Mouse (Mus musculus) embryonic stem cell, embryonic (primary cell): Measurements from ENCODE around the gene Ahcyl1.
"Not testable (repeated sequence)": the region's sequence is repeated elsewhere in the genome, so short reads cannot be mapped to it uniquely, and the experiment has no call there.

Experiments
- CTCF ChIA-PET, 4 experiments: fragments of 300-600 bp in 2 of 4; fragments of 350-600 bp in 2 of 4; sonication (Branson Sonifier 250); formaldehyde crosslinking; loops; one replicate each; lab custom pipeline; 2022; ENCODE audit warnings: inconsistent platforms in 2 of 4; lab: Charles Lee
- POLR2A ChIA-PET, 4 experiments: fragments of 300-600 bp in 2 of 4; fragments of 350-600 bp in 2 of 4; sonication (Branson Sonifier 250); formaldehyde crosslinking; loops; one replicate each; lab custom pipeline; 2022; ENCODE audit warnings: antibody characterized with exemption in 4 of 4, inconsistent platforms in 1 of 4; lab: Charles Lee

The Ahcyl1 gene

DNA sequence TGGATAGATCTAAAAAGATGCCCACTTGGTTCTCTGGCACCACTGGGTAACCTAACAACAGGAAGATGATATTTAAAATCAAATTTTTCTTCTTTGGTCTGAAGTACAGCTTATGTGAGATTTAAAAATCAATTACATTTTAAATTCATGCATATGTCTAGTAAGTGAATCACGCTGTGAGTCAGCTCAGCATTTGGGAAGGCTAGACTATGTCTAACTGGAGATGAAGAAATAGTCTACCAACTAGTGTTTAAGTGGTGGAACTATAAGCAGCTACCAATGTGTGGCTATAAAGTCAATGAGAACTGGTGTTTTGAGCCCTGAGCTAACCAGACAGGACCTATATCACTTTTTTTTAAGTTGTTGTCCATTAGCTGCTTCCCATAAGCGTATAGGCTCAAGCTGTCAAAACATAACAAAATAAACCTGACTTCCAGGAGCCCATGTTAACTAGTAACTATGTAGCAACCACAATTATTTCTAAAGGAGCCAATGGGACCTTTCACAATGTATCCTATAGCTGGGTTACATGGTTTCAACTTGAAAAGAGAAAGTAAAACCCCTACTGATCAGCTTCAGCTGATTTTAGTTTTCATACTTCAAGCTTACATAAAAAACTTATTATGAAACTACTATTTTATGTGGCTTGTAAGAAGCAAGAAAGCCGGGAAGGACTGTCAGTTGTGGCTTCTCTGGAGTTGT lies 9.9 kb downstream of the Ahcyl1 start:
- ChIA-PET POLR2A (interaction anchor here in 3 of 4 experiments (0.6 to 3.3 kb wide), 6 partner anchors 9 to 390 kb away, joined by 3 to 19 read pairs (median 3); partner anchors contain the start of gene Ahcyl1 (in 2 of the 3)), CTCF (interaction anchor here in 1 of 4 experiments (0.5 to 1.4 kb wide), 3 partner anchors 14 to 329 kb away, joined by 3 read pairs; no protein-coding TSS in a partner anchor)

DNA sequence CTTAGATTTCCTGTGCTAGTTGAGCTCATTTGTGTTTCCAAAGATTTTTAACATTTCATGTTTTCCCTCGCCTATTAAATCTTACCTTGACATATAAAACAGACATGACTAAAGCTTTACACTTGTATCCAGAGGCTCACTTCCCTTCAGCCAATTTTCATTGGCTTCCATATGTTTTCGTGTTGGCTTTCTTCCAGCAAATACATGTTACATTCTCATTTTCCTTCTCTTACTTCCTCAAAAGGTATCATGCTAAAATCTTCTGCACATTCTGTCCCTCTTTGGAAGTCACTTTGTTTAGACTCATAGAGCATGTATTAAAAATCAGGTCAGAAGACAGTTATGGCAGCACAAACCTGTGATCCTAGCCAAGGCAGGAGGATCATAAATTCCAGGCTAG lies 10.7 kb downstream of the Ahcyl1 start:
- CTCF ChIA-PET = interaction anchor here in 1 of 4 experiments (0.5 to 1.4 kb wide), 2 partner anchors 182 to 329 kb away, joined by 3 read pairs; no protein-coding TSS in a partner anchor
- POLR2A ChIA-PET = interaction anchor here in 3 of 4 experiments (1.0 to 3.3 kb wide), 5 partner anchors 10 to 757 kb away, joined by 3 to 19 read pairs (median 5); partner anchors contain the start of gene Ahcyl1 (in 2 of the 3)

DNA sequence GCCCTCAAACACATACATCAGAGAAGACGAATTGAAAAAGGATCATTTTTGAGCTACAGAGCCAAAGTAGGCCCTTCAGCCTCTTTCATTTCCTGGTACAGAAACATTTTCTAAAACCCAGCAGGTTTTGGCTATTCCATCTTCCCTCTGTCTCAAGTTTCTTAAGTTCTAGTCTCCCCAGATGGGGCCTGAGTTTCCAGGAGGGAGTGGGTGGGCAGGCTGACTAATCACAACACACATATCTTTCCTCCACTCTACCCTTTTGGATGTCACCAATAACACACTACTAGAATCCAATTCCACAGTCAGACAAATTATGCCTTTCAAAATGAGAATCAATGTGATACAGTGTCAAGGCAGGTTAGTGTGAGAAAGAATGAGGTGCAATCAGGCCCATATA lies 12.8 kb downstream of the Ahcyl1 start:
- ChIA-PET CTCF (no interaction called here), POLR2A (interaction anchor here in 1 of 4 experiments (1.8 kb wide), 1 partner anchor 12 kb away, joined by 6 read pairs; no protein-coding TSS in a partner anchor)

DNA sequence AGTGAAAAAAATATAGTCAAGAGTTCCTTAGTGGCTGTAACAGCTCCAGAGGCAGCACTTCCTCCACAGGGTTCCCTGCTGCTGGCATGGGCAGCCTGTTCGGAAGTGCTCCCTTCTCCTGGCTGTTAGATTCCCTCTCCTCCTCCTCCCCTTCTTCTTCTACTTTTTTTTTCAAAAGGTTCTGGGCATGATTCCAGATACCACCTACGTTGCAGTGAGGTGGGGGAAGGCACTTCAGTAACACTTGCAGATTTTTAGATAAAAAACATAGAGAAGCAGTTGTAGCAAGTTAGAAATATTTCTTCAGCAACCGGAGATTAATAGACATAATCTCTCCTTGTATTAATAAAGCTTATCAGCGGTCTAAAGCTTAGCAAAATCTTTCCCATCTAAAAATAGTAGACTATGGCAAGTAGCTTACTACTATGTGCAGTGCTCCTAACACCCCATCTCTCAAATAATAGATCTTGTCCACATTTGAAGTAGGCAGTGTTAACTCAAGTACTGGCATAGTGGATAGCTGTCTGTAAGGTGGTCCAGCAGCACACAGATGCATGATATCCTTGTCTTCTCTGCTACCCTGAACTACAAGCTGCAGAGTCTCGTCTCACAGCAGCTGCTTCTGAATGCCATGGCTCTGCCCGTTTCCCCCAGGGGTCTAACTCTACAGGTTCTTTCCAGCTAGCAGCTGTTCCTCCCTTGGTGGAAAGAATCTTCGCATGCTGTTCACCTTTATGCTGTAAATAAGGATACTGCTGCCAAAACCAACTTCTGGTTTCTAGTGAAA lies 15.4 kb downstream of the Ahcyl1 start:
- CTCF ChIA-PET = interaction anchor here in 3 of 4 experiments (0.6 to 1.7 kb wide), 3 partner anchors 86 to 186 kb away, joined by 3 to 8 read pairs (median 4); partner anchors contain the start of gene Alx3 (in 1 of the 3)
- POLR2A ChIA-PET = interaction anchor here in 2 of 4 experiments (0.8 to 2.1 kb wide), 7 partner anchors 8 to 183 kb away, joined by 3 to 12 read pairs (median 3); partner anchors contain the start of gene Ahcyl1 (in 1 of the 2)

DNA sequence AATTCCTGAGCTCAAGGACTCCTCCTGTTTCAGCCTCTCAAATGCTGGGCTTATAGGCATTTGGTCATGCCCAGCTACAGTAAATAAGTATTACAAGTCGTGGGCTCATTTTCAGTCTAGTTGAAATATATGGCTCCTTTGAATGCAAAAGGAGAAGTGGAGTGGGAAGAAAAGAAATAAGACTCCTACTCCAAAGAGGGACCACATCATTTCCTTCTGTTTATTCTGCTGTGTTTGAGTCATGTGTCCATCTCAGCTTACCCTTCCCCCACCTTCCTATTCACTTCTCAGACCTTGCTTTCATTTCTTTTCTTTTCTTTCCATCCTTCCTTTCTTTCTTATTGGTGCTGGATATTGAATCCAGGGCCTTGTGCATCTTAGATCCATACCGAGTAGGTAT lies 24.9 kb downstream of the Ahcyl1 start:
- ChIA-PET CTCF (no interaction called here), POLR2A (interaction anchor here in 1 of 4 experiments (0.5 kb wide), 1 partner anchor 214 kb away, joined by 4 read pairs; no protein-coding TSS in a partner anchor)

DNA sequence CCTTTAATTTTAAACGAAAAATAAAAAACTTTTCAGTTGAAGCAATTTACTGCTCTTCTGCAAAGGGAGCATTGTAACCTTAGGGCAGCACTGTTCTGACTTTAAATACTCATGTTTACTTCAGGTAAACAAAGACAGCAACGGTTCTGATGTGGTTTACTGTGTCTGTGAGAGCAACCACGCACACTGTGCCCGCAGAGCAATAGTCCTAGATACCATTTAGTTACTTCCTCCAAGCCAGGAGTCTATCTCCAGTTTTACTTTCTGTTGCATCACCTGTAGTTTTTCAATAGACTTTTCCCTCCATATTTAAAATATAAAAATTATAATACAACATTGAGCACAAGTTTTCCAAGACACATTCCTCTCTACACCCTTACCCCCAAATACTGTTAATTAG lies 25.9 kb downstream of the Ahcyl1 start:
- POLR2A ChIA-PET = no interaction called here
- CTCF ChIA-PET = interaction anchor here in 1 of 4 experiments (0.6 kb wide), 1 partner anchor 13 kb away, joined by 3 read pairs; no protein-coding TSS in a partner anchor

DNA sequence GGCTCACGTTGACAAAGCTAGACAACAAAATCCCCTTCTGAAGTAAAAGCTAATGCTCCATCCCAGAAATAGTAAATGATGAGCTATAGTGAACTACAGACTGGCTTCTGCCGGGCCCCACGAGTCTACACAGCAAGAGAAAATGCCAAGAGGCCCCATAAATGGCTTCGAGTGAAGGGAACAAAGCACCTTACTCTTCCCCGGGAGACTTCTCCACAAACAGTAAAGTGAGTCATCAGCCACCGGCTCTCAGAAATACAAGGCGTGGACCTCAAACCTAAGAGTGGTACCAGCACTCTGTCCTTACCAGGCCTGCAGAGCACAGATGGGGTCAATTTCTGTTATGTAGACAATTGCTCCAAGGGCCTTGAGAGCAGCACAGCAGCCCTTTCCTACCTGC lies 27.6 kb downstream of the Ahcyl1 start:
- CTCF ChIA-PET = interaction anchor here in 1 of 4 experiments (1.5 kb wide), 1 partner anchor 198 kb away, joined by 4 read pairs; no protein-coding TSS in a partner anchor
- POLR2A ChIA-PET = no interaction called here

DNA sequence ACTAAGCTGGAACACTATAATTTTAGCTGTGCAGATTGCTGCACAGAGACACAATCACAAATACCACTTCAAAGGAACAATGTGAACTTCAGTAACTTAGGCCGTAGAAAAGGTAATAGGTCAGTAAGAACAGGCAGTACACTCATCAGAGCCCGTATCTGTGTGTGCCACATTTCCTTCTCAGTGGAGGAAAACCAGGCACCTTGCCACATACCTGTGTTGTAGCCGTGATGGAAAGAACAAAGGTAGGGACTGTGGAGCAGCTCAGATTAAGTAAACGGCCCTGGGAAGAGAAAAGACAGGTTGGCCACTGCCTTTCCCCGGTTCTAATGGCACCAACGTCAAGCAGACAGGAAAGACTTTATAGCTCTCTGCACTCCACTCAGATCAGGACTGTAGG lies 28.9 kb downstream of the Ahcyl1 start:
- ChIA-PET POLR2A (interaction anchor here in 2 of 4 experiments (0.8 to 1.1 kb wide), 3 partner anchors 9 to 88 kb away, joined by 3 read pairs; no protein-coding TSS in a partner anchor), CTCF (interaction anchor here in 2 of 4 experiments (0.5 to 1.5 kb wide), 2 partner anchors 29 to 200 kb away, joined by 3 to 4 read pairs; no protein-coding TSS in a partner anchor)

DNA sequence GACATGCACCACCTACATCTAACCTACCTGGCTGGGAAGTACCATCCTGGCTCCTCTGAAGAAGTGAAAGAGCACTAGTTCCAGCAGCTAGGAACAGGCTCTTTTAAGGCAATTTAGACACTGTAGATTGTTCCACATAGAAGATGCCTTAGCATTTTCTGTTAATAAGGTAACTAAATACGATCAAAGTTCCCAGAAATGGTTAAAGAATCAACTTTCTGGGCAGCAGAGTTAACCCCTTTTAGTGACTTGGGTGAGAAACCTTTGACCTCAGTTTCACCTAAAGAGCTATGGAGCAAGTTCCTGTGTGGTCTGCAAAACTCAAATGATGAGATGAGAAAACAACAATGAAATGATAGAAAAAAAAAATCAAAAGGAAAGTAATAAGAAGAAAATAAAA lies 31.7 kb downstream of the Ahcyl1 start:
- POLR2A ChIA-PET = interaction anchor here in 2 of 4 experiments (0.5 to 2.7 kb wide), 2 partner anchors 31 to 1932 kb away, joined by 6 to 7 read pairs; partner anchors contain the start of gene Ahcyl1 (in 1 of the 2)
- CTCF ChIA-PET = no interaction called here

DNA sequence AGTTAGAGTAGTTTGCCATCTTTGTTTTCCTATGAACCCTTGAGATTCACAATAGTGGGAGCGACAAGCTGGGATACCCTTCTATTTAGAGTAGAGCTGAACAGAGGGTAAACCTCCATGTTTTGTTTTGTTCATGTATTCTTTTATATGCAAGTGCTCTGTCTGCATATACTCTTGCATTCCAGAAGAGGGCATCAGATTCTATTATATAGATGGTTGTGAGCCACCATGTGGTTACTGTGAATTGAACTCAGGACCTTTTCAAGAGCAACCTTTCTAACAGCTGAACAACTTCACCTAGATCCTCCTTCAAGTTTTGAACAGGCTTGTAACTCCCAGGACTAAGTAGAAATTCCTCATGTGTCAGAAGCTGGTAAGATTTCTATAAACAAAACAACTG lies 37.4 kb downstream of the Ahcyl1 start:
- ChIA-PET POLR2A (interaction anchor here in 3 of 4 experiments (0.5 to 1.6 kb wide), 4 partner anchors 8 to 564 kb away, joined by 3 to 4 read pairs (median 4); partner anchors contain the start of gene Ahcyl1 (in 1 of the 3)), CTCF (interaction anchor here (0.5 to 1.6 kb wide), 6 partner anchors 37 to 315 kb away, joined by 3 to 6 read pairs (median 4); partner anchors contain the start of gene Ahcyl1 (in 1 of the 4))

DNA sequence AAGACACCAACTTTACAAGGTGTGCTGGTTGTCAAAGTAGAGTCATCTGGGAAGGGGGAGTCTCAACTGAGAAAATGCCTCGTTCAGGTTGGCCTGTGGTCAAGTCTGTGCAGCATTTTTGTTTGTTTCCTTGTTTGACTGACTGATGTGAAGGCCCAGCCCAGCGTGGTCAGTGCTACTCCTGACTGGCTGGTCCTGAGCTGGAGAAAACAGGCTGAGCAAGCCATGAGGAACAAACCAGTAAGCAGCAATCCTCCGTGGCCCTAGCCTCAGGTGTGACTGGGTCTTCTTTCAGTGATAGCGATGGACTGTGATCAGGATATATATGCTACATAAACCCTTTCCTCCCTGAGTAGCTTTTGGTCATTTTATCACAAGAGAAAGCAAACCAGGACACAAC lies 39.5 kb downstream of the Ahcyl1 start:
- ChIA-PET CTCF (interaction anchor here in 1 of 4 experiments (0.7 kb wide), 1 partner anchor 57 kb away, joined by 7 read pairs; no protein-coding TSS in a partner anchor), POLR2A (interaction anchor here in 1 of 4 experiments (0.7 kb wide), 1 partner anchor 105 kb away, joined by 3 read pairs; no protein-coding TSS in a partner anchor)

DNA sequence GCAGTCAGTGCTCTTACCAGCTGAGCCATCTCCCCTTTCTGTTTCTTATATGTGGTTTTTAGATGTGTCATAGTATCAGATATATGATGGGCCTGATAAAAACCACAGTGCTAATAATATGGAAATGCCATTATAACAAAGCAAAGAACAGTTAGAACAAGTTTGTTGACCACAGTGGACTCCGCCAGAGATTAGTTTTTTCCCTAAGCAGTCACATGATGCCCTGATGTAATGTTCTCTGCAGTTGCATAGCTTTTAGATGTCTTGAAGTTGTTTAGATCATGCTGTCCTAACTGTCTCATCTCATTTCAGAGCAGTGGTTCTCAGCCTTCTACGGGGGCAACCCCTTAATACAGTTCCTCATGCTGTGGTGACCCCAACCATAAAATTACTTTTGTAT lies 40.2 kb downstream of the Ahcyl1 start:
- ChIA-PET POLR2A (no interaction called here), CTCF (no interaction called here)

DNA sequence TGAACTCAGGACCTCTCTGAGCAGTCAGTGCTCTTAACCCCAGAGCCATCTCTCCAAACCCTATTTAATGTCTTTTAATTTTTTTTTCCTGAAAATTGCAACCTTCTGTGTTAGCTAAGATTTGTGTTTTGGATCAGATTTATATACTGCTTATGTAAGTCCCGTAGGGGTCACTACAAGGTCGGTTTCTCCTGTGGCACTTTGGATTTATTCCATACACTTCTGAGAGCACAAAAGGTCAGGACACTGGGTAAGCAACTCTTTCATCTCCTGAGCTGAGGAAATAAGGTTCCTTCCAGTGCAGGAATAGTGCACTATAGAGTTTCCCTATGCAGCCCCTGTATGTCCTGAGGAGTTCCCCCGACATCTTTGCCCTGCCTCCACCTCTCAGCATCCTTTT lies 40.9 kb downstream of the Ahcyl1 start:
- POLR2A ChIA-PET = no interaction called here
- CTCF ChIA-PET = interaction anchor here in 1 of 4 experiments (0.5 kb wide), 1 partner anchor 50 kb away, joined by 3 read pairs; no protein-coding TSS in a partner anchor

DNA sequence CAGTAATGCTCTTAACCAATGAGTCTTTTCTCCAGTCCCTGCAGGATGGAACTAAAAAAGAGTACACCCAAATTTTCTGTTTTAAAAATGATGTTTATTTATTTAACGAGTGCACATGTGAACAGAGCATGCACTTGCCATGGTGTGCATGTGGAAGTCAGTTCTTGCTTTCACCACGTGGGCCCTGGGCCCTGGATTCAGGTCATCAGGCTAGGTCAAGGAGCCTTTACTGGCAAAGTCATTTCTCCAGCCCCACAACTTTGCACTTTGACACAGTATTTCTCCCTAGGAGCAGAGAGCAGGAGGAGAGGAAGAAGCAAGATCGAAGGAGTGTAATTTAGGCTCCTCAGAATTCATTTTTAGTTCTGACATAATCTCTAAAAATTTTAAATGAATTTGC lies 41.5 kb downstream of the Ahcyl1 start:
- POLR2A ChIA-PET = no interaction called here
- CTCF ChIA-PET = interaction anchor here in 1 of 4 experiments (0.5 kb wide), 1 partner anchor 50 kb away, joined by 3 read pairs; no protein-coding TSS in a partner anchor

DNA sequence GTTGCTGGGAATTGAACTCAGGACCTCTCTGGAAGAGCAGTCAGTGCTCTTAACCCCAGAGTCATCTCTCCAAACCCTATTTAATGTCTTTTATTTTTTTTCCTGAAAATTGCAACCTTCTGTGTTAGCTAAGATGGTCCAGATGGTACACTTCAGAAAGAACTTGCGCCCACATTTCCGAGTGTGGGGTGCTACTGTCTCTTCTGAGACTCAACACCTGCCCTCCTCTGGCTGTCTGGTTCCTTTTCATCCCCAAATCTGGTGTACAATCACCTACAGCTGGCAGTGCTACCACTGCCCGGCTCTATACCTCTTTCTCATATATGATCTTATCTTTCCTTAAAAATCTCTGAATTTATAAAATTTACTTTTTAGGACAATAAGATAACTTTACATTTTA lies 43.4 kb downstream of the Ahcyl1 start:
- ChIA-PET CTCF (no interaction called here), POLR2A (no interaction called here)

DNA sequence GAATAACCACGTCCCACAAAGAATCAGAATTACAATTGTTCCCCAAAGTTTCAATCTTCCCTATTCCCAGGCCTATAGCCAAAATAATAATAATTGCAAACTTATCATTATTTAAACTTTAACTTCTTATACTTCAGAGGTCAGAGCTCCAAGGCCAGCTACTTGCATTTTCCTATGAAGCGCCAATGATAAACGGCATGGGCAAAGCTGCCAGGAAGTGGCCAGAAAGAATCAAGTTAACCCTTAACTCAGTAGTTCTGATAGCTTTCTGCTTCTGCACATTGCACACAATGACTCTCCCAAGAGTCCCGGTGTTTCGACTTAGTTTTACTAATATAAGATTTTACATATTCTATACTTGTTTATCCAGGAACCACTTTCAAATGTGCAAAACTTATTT lies 46.1 kb downstream of the Ahcyl1 start:
- POLR2A ChIA-PET = interaction anchor here in 2 of 4 experiments (0.7 to 1.0 kb wide), 2 partner anchors 15 to 1072 kb away, joined by 3 read pairs; partner anchors contain the start of gene Gpsm2 (in 1 of the 2)
- CTCF ChIA-PET = not testable (repeated sequence)

DNA sequence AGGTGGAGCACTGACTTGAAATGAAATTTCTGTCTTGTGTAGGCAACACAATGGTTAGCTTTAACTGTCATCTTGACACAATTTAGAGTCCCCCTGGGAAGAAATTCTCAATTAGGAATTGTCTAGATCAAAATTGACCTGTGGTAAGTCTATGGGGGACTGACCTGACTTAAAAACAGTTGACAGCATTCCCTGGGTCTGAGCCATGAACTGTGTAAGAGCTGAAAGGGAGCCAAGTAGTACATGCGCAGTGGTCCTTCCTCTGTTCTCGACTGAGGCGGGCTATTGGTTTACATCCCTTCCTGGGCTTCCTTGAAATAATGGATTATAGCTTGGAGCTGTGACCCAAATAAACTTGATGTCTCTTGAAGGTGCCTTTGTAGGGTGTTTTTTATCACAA lies 49.4 kb downstream of the Ahcyl1 start:
- CTCF ChIA-PET = no interaction called here

DNA sequence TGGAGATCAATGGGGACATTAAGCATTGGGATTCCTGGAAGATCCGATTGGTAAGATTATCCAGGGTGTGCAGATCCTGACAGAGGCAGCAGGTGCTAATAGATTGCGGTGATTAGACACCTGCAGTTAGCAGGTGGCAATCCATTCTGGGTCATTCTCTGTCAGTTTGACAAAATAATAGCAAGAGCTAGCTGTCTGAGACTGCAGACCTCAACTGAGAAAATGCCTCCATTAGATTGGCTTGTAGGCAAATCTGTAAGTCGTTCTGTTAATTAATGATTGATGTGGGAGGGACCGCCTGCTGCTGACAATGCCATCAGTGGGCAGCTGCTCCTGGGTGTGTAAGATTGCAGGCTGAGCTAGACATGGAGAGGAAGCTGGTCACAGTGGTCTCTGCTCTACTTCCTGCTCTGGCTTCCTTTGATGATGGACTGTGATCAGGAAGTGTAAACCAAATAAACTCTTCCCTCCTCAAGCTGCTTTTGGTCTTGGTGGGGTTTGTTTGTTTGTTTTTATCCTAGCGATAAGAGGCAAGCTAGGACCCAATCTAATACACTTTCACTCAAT lies 58.7 kb downstream of the Ahcyl1 start:
- POLR2A ChIA-PET = interaction anchor here in 2 of 4 experiments (0.5 to 0.6 kb wide), 2 partner anchors 446 to 647 kb away, joined by 3 read pairs; no protein-coding TSS in a partner anchor
- CTCF ChIA-PET = interaction anchor here in 2 of 4 experiments (0.5 to 0.7 kb wide), 2 partner anchors 30 to 283 kb away, joined by 3 read pairs; no protein-coding TSS in a partner anchor

More for the DNA sequence above, 49.4 kb downstream of the Ahcyl1 start:
- POLR2A ChIA-PET = no interaction called here
